Mouse (Mus musculus) kidney, postnatal 14 days (tissue): ENCODE measurements around the gene Klhl3.
"Not testable (repeated sequence)": the region's sequence is repeated elsewhere in the genome, so short reads cannot be mapped to it uniquely, and the experiment has no call there.

ENCODE experiments used
- DNase-seq: peaks from one replicate; pipeline ENCODE4 v3.0.0; 2022; ENCODE audit warnings: mixed read lengths

The Klhl3 gene

DNA sequence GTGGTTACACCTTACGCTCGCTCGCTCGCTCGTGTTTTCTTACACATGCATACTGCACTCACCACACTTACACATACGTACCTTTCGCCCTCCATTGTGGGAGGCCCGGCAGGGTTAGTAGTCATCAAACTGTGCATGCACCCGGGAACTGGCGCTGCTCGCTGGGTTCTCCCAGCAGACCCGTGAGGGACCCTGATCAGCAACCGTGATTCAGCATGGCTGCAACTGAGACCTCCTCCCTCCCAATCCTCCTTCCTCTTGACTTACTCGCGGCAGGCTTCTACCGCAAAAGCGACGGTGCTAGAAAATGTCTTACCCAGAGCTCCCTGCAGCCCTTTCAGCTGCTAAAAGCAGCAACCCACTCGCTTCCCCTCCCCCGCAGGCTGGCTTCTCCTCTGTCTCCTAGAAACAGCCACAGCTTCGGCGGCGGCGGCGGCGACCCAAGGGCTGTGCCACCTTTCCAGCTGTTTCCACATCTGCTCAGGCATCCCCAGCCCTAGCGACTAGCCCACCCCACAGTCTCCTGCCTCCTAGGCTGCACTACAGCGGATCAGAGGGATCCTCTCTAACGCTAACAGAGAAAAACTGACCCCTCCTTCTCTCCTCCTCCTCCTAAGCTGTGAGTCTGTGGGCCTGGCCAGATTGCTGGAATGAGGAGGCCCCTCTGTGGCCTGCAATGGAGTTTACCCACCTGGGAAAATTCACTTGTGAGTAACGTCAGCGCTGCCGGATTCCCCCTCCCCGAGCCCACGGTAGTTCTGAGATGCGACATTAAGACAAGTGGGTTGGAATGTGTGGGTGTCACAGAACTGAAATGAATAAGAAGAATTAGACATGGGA lies at the start of gene Klhl3:
Klhl3 (minus strand) TSS at position 532 of the 840 bp plus-strand sequence.
- DNase-seq = peak; percentile 71

DNA sequence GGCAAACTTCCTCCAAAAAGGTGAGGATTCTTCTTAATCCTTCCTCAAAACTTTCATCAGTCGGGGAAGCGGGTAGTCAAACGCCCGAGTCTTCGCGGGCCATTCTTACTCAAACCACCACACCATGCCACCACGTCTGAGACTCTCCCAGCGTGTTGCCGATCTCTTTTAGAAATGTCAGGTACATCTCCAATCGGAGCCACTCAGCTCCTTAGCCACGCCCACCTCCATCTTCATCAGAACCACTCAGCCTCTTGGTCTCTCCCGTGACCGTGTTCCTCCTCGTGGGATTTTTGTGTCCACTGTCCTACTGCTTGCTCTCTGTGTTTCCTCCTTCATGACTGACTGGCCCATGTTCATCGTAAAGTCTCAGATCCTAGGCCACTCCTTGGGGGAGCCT lies 47.4 kb upstream of the Klhl3 start:
- DNase-seq = no peak

DNA sequence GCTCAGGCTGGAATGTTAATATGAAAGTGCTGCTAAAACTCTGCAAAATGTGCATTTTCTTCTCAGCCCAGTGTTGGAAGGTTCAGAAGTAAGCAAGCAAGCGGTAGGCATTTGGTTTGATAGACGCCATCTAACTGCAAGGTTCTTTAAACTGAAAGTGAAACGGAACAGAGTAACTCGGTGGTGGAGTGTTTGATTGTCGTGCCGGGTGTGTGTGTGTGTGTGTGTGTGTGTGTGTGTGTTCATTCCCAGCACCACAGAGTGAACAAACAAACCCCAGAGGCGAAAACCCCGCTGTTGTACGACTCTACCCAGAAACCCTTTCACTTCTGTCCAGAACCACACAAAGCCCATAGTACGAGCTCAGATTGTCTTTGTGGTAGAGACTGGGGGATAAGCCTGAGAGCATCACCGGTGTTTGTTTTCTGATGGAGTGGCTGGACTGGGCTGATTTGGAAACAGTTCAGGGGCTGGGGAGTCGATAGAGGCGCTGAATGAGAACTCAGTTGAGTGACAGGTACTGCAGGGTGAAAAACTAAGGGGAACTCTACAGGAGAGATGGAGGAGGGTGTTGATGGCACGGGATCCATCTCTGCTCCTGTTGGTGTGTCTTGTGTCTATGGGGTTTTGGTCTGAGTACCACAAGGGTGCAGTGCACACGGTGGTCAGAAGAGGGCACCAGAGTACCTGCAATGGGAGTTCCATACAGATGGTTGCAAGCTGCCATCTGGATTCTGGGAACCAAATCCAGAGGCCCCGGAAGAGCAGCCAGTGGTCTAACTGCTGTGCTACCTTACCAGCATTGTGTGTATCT lies 44.9 kb upstream of the Klhl3 start:
- DNase-seq = peak; percentile 91

- DNase-seq = peak; percentile 93
Observed at GRCm38 (mm10) chr13:58157447-58158098, 44.2 kb upstream of the Klhl3 start, which contains the start of gene Idnk. Idnk (plus strand) TSS chr13:58157649.

GRCm38 (mm10) chr13:58157036-58157435 lies 43.6 kb upstream of the Klhl3 start:
- DNase-seq = no peak

- no peak for DNase-seq
Observed at GRCm38 (mm10) chr13:58156031-58156430, 42.6 kb upstream of the Klhl3 start.

GRCm38 (mm10) chr13:58150442-58150841 lies 37.0 kb upstream of the Klhl3 start:
- no peak for DNase-seq

- no peak for DNase-seq
Observed at GRCm38 (mm10) chr13:58149629-58150028, 36.2 kb upstream of the Klhl3 start.

- peak; percentile 26 for DNase-seq
Observed at GRCm38 (mm10) chr13:58149033-58149558, 35.7 kb upstream of the Klhl3 start.

DNA sequence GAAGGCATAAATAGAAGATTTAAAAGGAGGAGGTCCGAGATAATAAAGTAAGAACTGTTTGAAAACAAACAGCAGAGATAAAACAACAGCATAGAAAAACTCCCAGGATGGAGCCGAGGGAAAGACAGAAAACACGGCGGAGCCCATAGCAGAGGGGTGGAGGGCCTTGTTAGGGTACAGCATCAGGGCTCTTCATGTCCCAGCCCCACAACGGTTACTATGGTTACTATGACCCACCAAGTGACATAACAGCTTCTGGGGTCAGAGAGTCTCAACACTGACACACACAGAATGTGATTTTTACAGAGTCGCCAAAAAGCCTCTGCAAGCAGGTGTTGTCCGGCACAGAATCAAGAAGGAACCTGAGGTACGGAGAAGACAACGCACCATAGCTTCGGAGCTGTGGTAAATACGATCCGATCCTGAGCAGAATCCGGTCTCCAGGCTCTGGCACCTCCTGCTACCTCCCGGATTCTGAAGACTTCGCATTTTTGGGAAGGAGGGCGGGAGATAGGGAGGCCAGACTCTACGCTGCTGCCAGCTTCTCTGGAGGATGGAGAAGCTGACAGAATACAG lies 35.0 kb upstream of the Klhl3 start:
- peak; percentile 58 for DNase-seq

GRCm38 (mm10) chr13:58147760-58148159 lies 34.4 kb upstream of the Klhl3 start:
- no peak for DNase-seq

GRCm38 (mm10) chr13:58146603-58147002 lies 33.2 kb upstream of the Klhl3 start:
- not testable (repeated sequence) for DNase-seq

GRCm38 (mm10) chr13:58131692-58132091 lies 18.3 kb upstream of the Klhl3 start:
- no peak for DNase-seq

DNA sequence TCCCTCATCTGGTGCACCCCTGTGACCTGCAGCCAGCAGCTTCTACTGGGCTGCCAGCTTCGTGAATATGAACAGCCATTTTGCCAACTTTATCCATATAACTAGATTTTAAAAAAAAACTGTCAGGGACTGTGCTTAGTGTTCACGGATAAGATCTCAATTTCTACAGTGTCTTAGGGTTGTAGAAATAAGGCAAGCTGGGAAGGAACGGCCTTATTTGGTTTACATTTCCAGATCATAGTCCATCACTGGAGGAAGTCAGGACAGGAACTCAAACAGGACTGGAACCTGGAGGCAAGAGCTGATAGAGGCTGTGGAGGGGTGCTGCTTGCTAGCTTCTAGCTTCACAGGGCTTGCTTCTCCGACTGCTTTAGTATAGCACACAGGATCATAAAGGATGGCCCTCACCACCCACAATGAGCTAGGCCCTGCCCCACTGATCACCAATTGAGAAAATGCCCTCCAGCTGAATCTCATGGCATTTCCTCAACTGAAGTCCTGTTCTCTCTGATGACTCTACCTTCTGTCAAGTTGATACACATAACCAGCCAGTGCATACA lies 16.4 kb upstream of the Klhl3 start:
- DNase-seq = no peak

- DNase-seq = peak; percentile 98
Observed at GRCm38 (mm10) chr13:58128768-58129671, 15.6 kb upstream of the Klhl3 start.

GRCm38 (mm10) chr13:58128396-58128767 lies 15.0 kb upstream of the Klhl3 start, which contains the start of gene Hnrnpa0:
Hnrnpa0 (minus strand) TSS chr13:58128556.
- peak; percentile 97 for DNase-seq

DNA sequence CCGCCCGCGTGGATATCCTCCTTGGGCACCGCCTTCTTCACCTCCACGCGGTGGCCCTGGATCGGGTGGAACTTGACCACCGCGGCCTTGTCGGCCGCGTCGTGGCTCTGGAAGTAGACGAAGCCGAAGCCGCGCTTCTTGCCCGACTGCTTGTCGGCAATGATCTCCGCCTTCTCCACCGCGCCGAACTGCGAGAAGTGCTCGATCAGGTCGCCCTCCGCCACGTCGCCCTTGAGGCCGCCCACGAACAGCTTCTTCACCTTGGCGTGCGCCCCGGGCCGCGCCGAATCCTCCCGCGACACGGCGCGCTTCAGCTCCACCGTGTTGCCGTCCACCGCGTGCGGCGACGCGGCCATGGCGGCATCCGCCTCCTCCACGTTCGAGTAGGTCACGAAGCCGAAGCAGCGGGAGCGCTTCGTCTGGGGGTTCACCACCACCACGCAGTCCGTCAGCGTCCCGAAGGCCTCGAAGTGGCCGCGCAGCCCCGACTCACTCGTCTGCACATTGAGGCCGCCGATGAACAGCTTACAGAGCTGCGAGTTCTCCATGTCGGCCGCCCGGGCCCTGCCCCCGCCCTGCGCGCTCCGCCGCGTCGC lies 14.5 kb upstream of the Klhl3 start:
- no peak for DNase-seq

DNA sequence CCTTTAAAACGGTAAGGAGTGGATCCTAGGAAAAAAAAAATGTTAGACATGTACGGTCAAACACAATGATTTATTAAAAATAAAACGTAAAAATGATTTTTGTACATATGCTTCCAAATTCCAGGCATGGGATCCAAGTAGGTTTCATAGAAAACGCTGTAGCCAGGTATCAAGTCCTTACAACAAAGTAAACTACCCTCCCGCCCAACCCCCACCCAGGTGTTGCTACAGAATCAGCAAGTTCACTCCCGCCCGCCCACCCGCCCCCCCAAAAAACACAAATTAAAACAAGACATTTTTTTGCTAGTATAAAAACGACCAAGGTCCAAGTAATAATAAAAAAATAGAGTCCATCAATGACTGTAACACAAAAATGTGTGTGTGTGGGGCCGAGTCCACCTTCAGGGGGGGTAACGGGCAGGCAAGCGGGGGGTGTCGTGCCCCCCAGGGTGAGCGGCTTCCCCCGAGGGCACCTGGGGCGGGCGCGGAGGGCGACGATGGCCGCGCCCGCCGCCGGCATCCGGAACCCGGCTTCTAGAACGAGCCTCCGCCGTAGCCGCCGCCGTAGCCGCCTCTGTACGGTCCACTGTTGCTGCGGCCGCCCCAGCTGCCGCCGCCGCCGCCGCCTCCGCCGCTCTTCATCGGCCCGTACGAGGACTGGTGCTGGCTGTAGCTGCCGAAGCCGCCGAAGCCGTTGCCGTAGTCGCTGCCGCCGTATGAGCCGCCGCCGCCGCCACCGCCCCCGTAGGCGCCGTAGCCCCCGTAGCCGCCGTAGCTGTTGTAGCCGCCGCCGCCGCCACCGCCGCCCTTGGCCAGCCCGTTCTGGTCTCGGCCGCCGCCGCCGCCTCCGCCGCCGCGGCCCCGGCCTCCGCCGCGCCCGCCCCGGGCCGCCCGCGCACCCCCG lies 13.7 kb upstream of the Klhl3 start:
- no peak for DNase-seq

- peak; percentile 68 for DNase-seq
Observed at GRCm38 (mm10) chr13:58126126-58126525, 12.7 kb upstream of the Klhl3 start.

- DNase-seq = no peak
Observed at GRCm38 (mm10) chr13:58124989-58125388, 11.6 kb upstream of the Klhl3 start.
